Mouse (Mus musculus): Measurements from ENCODE around the gene Rock2.

Rock2 gene

GRCm38 (mm10) chr12:16870405-16871068 lies 24.2 kb upstream of the Rock2 start:
- no peak for DNase-seq (ENCODE audit: low read depth, low spot score)

GRCm38 (mm10) chr12:16872006-16872405 lies 22.7 kb upstream of the Rock2 start:
- no peak for DNase-seq (ENCODE audit: low read depth, low spot score)

- DNase-seq (ENCODE audit: low read depth, low spot score) = no peak
Measured at GRCm38 (mm10) chr12:16872926-16873464, 21.7 kb upstream of the Rock2 start.

- DNase-seq (ENCODE audit: low read depth, low spot score) = no peak
Measured at GRCm38 (mm10) chr12:16873549-16873948, 21.1 kb upstream of the Rock2 start.

- DNase-seq (ENCODE audit: low read depth, low spot score) = no peak
Measured at GRCm38 (mm10) chr12:16874086-16874485, 20.6 kb upstream of the Rock2 start.

- no peak for DNase-seq (ENCODE audit: low read depth, low spot score)
Measured at GRCm38 (mm10) chr12:16875269-16875668, 19.4 kb upstream of the Rock2 start.

GRCm38 (mm10) chr12:16875678-16876077 lies 19.0 kb upstream of the Rock2 start:
- DNase-seq (ENCODE audit: low read depth, low spot score) = no peak

GRCm38 (mm10) chr12:16876667-16877066 lies 18.0 kb upstream of the Rock2 start:
- DNase-seq (ENCODE audit: low read depth, low spot score) = no peak

GRCm38 (mm10) chr12:16877141-16877540 lies 17.6 kb upstream of the Rock2 start:
- no peak for DNase-seq (ENCODE audit: low read depth, low spot score)

- DNase-seq (ENCODE audit: low read depth, low spot score) = no peak
Measured at GRCm38 (mm10) chr12:16877679-16878078, 17.0 kb upstream of the Rock2 start.

GRCm38 (mm10) chr12:16879369-16879768 lies 15.3 kb upstream of the Rock2 start:
- no peak for DNase-seq (ENCODE audit: low read depth, low spot score)

- no peak for DNase-seq (ENCODE audit: low read depth, low spot score)
Measured at GRCm38 (mm10) chr12:16880077-16880476, 14.6 kb upstream of the Rock2 start.

- no peak for DNase-seq (ENCODE audit: low read depth, low spot score)
Measured at GRCm38 (mm10) chr12:16882442-16882841, 12.3 kb upstream of the Rock2 start.

- no peak for DNase-seq (ENCODE audit: low read depth, low spot score)
Measured at GRCm38 (mm10) chr12:16883111-16883510, 11.6 kb upstream of the Rock2 start.

GRCm38 (mm10) chr12:16884534-16884933 lies 10.2 kb upstream of the Rock2 start:
- DNase-seq (ENCODE audit: low read depth, low spot score) = no peak

GRCm38 (mm10) chr12:16886354-16886753 lies 8.3 kb upstream of the Rock2 start:
- DNase-seq (ENCODE audit: low read depth, low spot score) = no peak

GRCm38 (mm10) chr12:16893039-16893438 lies 1.7 kb upstream of the Rock2 start:
- DNase-seq (ENCODE audit: low read depth, low spot score) = no peak

GRCm38 (mm10) chr12:16893656-16894395 lies 869 bp upstream of the Rock2 start:
- DNase-seq (ENCODE audit: low read depth, low spot score) = peak; percentile 18

GRCm38 (mm10) chr12:16895221-16895928 lies 680 bp downstream of the Rock2 start:
- DNase-seq (ENCODE audit: low read depth, low spot score) = peak; percentile 25

GRCm38 (mm10) chr12:16896073-16896789 lies 1.5 kb downstream of the Rock2 start:
- no peak for DNase-seq (ENCODE audit: low read depth, low spot score)

GRCm38 (mm10) chr12:16897225-16897624 lies 2.5 kb downstream of the Rock2 start:
- DNase-seq (ENCODE audit: low read depth, low spot score) = peak; percentile 33

- DNase-seq (ENCODE audit: low read depth, low spot score) = peak; percentile 47
Measured at GRCm38 (mm10) chr12:16898221-16898620, 3.5 kb downstream of the Rock2 start.

All from ES-CJ7 (cell line).